Comparison of ENCODE assay signal across 29 mouse cellular contexts in genomic region chr6:106729682-106730314, GRCm38 (mm10). TPM values are rescaled to one million over a fixed set of nuclear protein-coding genes. Genes with fewer than 3 reads are reported as not detected.
DNase-seq lines count a peak whose midpoint lies in the region; ATAC-seq and TF ChIP-seq lines count a peak whose summit lies in the region.
"Had no signal": no experiment of that assay in that cellular context is flagged by ENCODE, and none has a peak within 500 bp of the region (broad histone marks: within the 10 kb centered on the region; RNA-seq: fewer than 3 reads in every experiment).

No protein-coding gene starts in this region.

- TF ChIP-seq CTCF in kidney, adult 2 months (conservative IDR thresholded peaks at IDR 0.05; ENCODE audit: insufficient read depth, insufficient read length, low read depth, low read length), result no peak
- TF ChIP-seq CTCF in stomach, postnatal 0 days (IDR thresholded peaks at IDR 0.05; ENCODE audit: low read depth), result no peak

- H3K36me3 ChIP-seq in kidney, embryonic 15.5 days, result no peaks in the 10 kb centered on the region
- H3K36me3 ChIP-seq in kidney, adult 2 months (ENCODE audit: control insufficient read depth, insufficient read depth, low read length), result no peaks in the 10 kb centered on the region
- no peaks in the 10 kb centered on the region for H3K36me3 ChIP-seq in stomach, postnatal 0 days (ENCODE audit: control insufficient read depth, insufficient read depth, low read length)
- no peaks in the 10 kb centered on the region for H3K36me3 ChIP-seq in midbrain, embryonic 15.5 days (replicated peaks)
- H3K36me3 ChIP-seq: forebrain, embryonic 10.5 days; G1E; heart, embryonic 15.5 days; hindbrain, embryonic 13.5 days; neural tube, embryonic 13.5 days had no signal

- no peak for TF ChIP-seq POLR2A in kidney, adult 2 months (IDR thresholded peaks at IDR 0.05; ENCODE audit: low read depth, low read length)

- H3K4me1 ChIP-seq in kidney, embryonic 15.5 days, result no peaks in the 10 kb centered on the region
- peaks cover 11% of the 10 kb centered on the region; the same call in 1 of the 2 replicates for H3K4me1 ChIP-seq in kidney, adult 2 months (ENCODE audit: control insufficient read depth, insufficient read depth, low read length)
- H3K4me1 ChIP-seq in stomach, postnatal 0 days (replicated peaks; ENCODE audit: control insufficient read depth, insufficient read depth), result no peaks in the 10 kb centered on the region
- no peaks in the 10 kb centered on the region for H3K4me1 ChIP-seq in midbrain, embryonic 15.5 days
- H3K4me1 ChIP-seq: forebrain, embryonic 10.5 days; heart, embryonic 15.5 days; hindbrain, embryonic 13.5 days; neural tube, embryonic 13.5 days had no signal

- no peaks in the 10 kb centered on the region for H3K27me3 ChIP-seq in kidney, embryonic 15.5 days
- no peaks in the 10 kb centered on the region for H3K27me3 ChIP-seq in kidney, adult 2 months (replicated peaks; ENCODE audit: control insufficient read depth, insufficient read depth, low read length)
- H3K27me3 ChIP-seq in stomach, postnatal 0 days (ENCODE audit: control insufficient read depth, insufficient read depth, low read length), result no peaks in the 10 kb centered on the region
- no peaks in the 10 kb centered on the region for H3K27me3 ChIP-seq in midbrain, embryonic 15.5 days (replicated peaks)
- H3K27me3 ChIP-seq: heart, embryonic 15.5 days; hindbrain, embryonic 13.5 days; neural tube, embryonic 13.5 days had no signal

- no peak for ATAC-seq in kidney, embryonic 15.5 days (replicated peaks; ENCODE audit: low FRiP score)
- ATAC-seq in stomach, postnatal 0 days (ENCODE audit: low FRiP score, low TSS enrichment), result no peak
- no peak for ATAC-seq in frontal cortex, adult (ENCODE audit: low TSS enrichment)
- ATAC-seq in midbrain, embryonic 15.5 days (replicated peaks), result no peak
- ATAC-seq: forebrain, postnatal 0 days; inflammation-experienced regulatory T-cells, adult 6 months; lung, postnatal 0 days; midbrain, embryonic 16.5 days had no signal

- no peaks in the 10 kb centered on the region for H3K9me3 ChIP-seq in kidney, embryonic 15.5 days (replicated peaks)
- H3K9me3 ChIP-seq in stomach, postnatal 0 days (ENCODE audit: control insufficient read depth, low read length), result no peaks in the 10 kb centered on the region
- no peaks in the 10 kb centered on the region for H3K9me3 ChIP-seq in midbrain, embryonic 15.5 days
- H3K9me3 ChIP-seq: forebrain, embryonic 10.5 days; G1E; heart, embryonic 15.5 days; hindbrain, embryonic 13.5 days; neural tube, embryonic 13.5 days had no signal

- H3K4me3 ChIP-seq in kidney, embryonic 15.5 days (replicated peaks), result no peak overlapping the region
- no peak overlapping the region for H3K4me3 ChIP-seq in kidney, adult 2 months (ENCODE audit: insufficient read depth, low read depth, low read length)
- H3K4me3 ChIP-seq in stomach, postnatal 0 days (ENCODE audit: low read depth, low read length), result no peak overlapping the region
- no peak overlapping the region for H3K4me3 ChIP-seq in midbrain, embryonic 15.5 days
- H3K4me3 ChIP-seq: forebrain, embryonic 10.5 days; heart, embryonic 15.5 days; hindbrain, embryonic 13.5 days; myocyte; neural tube, embryonic 13.5 days had no signal

- no peak overlapping the region for H3K4me2 ChIP-seq in kidney, embryonic 15.5 days
- no peak overlapping the region for H3K4me2 ChIP-seq in stomach, postnatal 0 days (replicated peaks; ENCODE audit: low read depth)
- no peak overlapping the region for H3K4me2 ChIP-seq in midbrain, embryonic 15.5 days
- H3K4me2 ChIP-seq: heart, embryonic 15.5 days; hindbrain, embryonic 13.5 days; neural tube, embryonic 13.5 days had no signal

- H3K27ac ChIP-seq in kidney, embryonic 15.5 days, result no peak overlapping the region
- H3K27ac ChIP-seq in kidney, adult 2 months (ENCODE audit: insufficient read depth, low read depth, low read length), result peak overlapping the region; percentile 44; the same call in 1 of the 2 replicates
- no peak overlapping the region for H3K27ac ChIP-seq in stomach, postnatal 0 days (replicated peaks)
- no peak overlapping the region for H3K27ac ChIP-seq in midbrain, embryonic 15.5 days
- H3K27ac ChIP-seq: forebrain, embryonic 10.5 days; heart, embryonic 15.5 days; hindbrain, embryonic 13.5 days; macrophage; neural tube, embryonic 13.5 days had no signal

- peak; percentile 26 for DNase-seq in kidney, adult 18-20 months
- peak; percentile 78 for DNase-seq in kidney, adult 2 months
- DNase-seq in kidney, postnatal 14 days, result peak; percentile 14
- DNase-seq in stomach, postnatal 0 days (ENCODE audit: low spot score), result peak; percentile 16
- DNase-seq in thymus, postnatal 25 days, result no peak
- DNase-seq: adrenal gland, postnatal 10 days; cerebellum, adult 18-20 months; cerebellum, postnatal 14 days; forebrain, postnatal 0 days; gastrocnemius, postnatal 25 days; heart, postnatal 36 days; layer of hippocampus, postnatal 36 days; thymus, postnatal 4 days had no signal

- 76% methylated on average over 4 of the region's 4 CpGs for WGBS in kidney, embryonic 15.5 days
- WGBS in kidney, adult 2 months, result 43% methylated on average over 4 of the region's 4 CpGs
- 62% methylated on average over 4 of the region's 4 CpGs for WGBS in stomach, postnatal 0 days
- 86% methylated on average over 4 of the region's 4 CpGs for WGBS in midbrain, embryonic 15.5 days

- no peak for TF ChIP-seq EP300 in stomach, postnatal 0 days (optimal IDR thresholded peaks at IDR 0.05)

- no peak overlapping the region for H3K9ac ChIP-seq in kidney, embryonic 15.5 days
- H3K9ac ChIP-seq in stomach, postnatal 0 days (ENCODE audit: low read length), result no peak overlapping the region
- no peak overlapping the region for H3K9ac ChIP-seq in midbrain, embryonic 15.5 days
- H3K9ac ChIP-seq: forebrain, postnatal 0 days; heart, embryonic 15.5 days; hindbrain, embryonic 13.5 days; neural tube, embryonic 13.5 days had no signal

RNA-seq across cellular contexts. Expression of gene Il5ra, which starts 19.0 kb away (rescaled TPM):
- polyA plus RNA-seq in kidney, embryonic 15.5 days (2015; fragmentation: Nextera tagmentation; extraction: Ambion mirVana), result 0.09 and 0.29 TPM in 2 replicates
- polyA plus RNA-seq in kidney, adult 2 months (2012; rRNA removed), result 0.37 and 0.94 TPM in 2 replicates
- not detected in 2 replicates for polyA plus RNA-seq in stomach, postnatal 0 days (2015; fragmentation: Nextera tagmentation; extraction: Ambion mirVana)
- 0.09 TPM in 1 of 2 replicates, not detected in the other for polyA plus RNA-seq in midbrain, embryonic 15.5 days (2015; fragmentation: Nextera tagmentation; extraction: Ambion mirVana)
- polyA plus RNA-seq: embryonic facial prominence, embryonic 11.5 days; forebrain, embryonic 10.5 days; heart, embryonic 15.5 days; hindbrain, embryonic 13.5 days; limb, embryonic 11.5 days; liver, adult 2 months; lung, postnatal 0 days; midbrain, embryonic 16.5 days; myocyte; neural tube, embryonic 13.5 days had no signal

RNA-seq across cellular contexts. Expression of gene Trnt1, which starts 39.1 kb away (rescaled TPM):
- 66.0 and 66.3 TPM in 2 replicates for polyA plus RNA-seq in kidney, embryonic 15.5 days (2015; fragmentation: Nextera tagmentation; extraction: Ambion mirVana)
- polyA plus RNA-seq in kidney, adult 2 months (2012; rRNA removed), result 6.9 and 9.4 TPM in 2 replicates
- 37.9 and 41.8 TPM in 2 replicates for polyA plus RNA-seq in stomach, postnatal 0 days (2015; fragmentation: Nextera tagmentation; extraction: Ambion mirVana)
- polyA plus RNA-seq in midbrain, embryonic 15.5 days (2015; fragmentation: Nextera tagmentation; extraction: Ambion mirVana), result 55.8 and 59.5 TPM in 2 replicates
